Mouse (Mus musculus) CH12.LX (cell line): Measurements from ENCODE around the gene Itih5. TPM values are rescaled to one million over a fixed set of nuclear protein-coding genes. Genes with fewer than 3 reads are reported as not detected.

Source experiments
- DNase-seq: peaks from one replicate; pipeline ENCODE4 v3.0.0-alpha.2; 2013; ENCODE audit errors: extremely low read depth
- H3K27ac ChIP-seq: 2 replicates; pipeline ENCODE4 v1.5.1; 2012; ENCODE audit warnings: low read depth, mild to moderate bottlenecking, control low read depth, moderate library complexity; ENCODE audit not compliant: insufficient read depth
- H3K27me3 ChIP-seq: replicated peaks from 2 replicates; pipeline ENCODE3; 2012; ENCODE audit warnings: inconsistent platforms
- H3K36me3 ChIP-seq, 2 experiments: replicated peaks in 1 of 2; 2 replicates each; pipeline versions ENCODE3 to v1.6.1; 2012; ENCODE audit warnings: inconsistent platforms in 1 of 2, low read length in 1 of 2, mild to moderate bottlenecking in 1 of 2, mixed read lengths in 1 of 2, moderate library complexity in 1 of 2; ENCODE audit not compliant: control insufficient read depth in 1 of 2, insufficient read depth in 1 of 2
- H3K4me1 ChIP-seq, 2 experiments: 2 replicates each; pipeline ENCODE4 v1.6.1; 2012; ENCODE audit warnings: inconsistent platforms in 1 of 2, moderate library complexity in 1 of 2; ENCODE audit not compliant: insufficient read depth in 2 of 2, control insufficient read depth in 1 of 2
- H3K4me2 ChIP-seq: 2 replicates; pipeline ENCODE4 v1.6.1; 2012; ENCODE audit warnings: low read depth, mild to moderate bottlenecking, control low read depth; ENCODE audit not compliant: poor library complexity, insufficient read depth, severe bottlenecking
- H3K4me3 ChIP-seq, 3 experiments: fragments of 150-350 bp in 1 of 3; sonication (generic) in 1 of 3; replicated peaks in 1 of 3; 2 replicates each; pipeline versions ENCODE3 to v1.5.1; 2011 to 2012; ENCODE audit warnings: low read depth in 2 of 3, low read length in 2 of 3, mild to moderate bottlenecking in 2 of 3, moderate library complexity in 2 of 3, control low read depth in 1 of 3, improper control_type of control experiment in 1 of 3, inconsistent platforms in 1 of 3, mixed read lengths in 1 of 3; ENCODE audit not compliant: poor library complexity in 1 of 3
- H3K79me2 ChIP-seq: replicated peaks from 2 replicates; pipeline ENCODE4 v1.6.1; 2012; ENCODE audit warnings: mild to moderate bottlenecking, moderate library complexity; ENCODE audit not compliant: control insufficient read depth, poor library complexity, insufficient read depth, severe bottlenecking; ENCODE audit errors: extremely low read depth
- H3K9ac ChIP-seq: 2 replicates; pipeline ENCODE4 v1.6.1; 2012; ENCODE audit warnings: low read depth, mild to moderate bottlenecking, control low read depth, moderate library complexity; ENCODE audit not compliant: insufficient read depth
- H3K9me3 ChIP-seq: replicated peaks from 2 replicates; pipeline ENCODE3; 2012; ENCODE audit warnings: low read length, inconsistent platforms, mixed read lengths
- CHD2 ChIP-seq: IDR thresholded peaks from 2 replicates; pipeline ENCODE4 v1.6.1; 2011; ENCODE audit warnings: low read length, improper control_type of control experiment
- CTCF ChIP-seq, 2 experiments: IDR thresholded peaks in 1 of 2; conservative IDR thresholded peaks in 1 of 2; 2 replicates each; pipeline ENCODE4 v1.5.1; 2011 to 2012; ENCODE audit warnings: low read depth in 2 of 2, low read length in 2 of 2, improper control_type of control experiment in 1 of 2, inconsistent platforms in 1 of 2, mild to moderate bottlenecking in 1 of 2, moderate library complexity in 1 of 2
- E2F4 ChIP-seq: IDR thresholded peaks from 2 replicates; pipeline ENCODE4 v1.6.1; 2011; ENCODE audit warnings: low read depth, low read length, improper control_type of control experiment; ENCODE audit not compliant: insufficient replicate concordance
- ELF1 ChIP-seq: IDR thresholded peaks from 2 replicates; pipeline ENCODE4 v1.6.1; 2014; ENCODE audit warnings: low read depth, mild to moderate bottlenecking, inconsistent platforms, low read length, improper control_type of control experiment
- EP300 ChIP-seq: IDR thresholded peaks from 2 replicates; pipeline ENCODE4 v1.6.1; 2011; ENCODE audit warnings: low read length, improper control_type of control experiment
- ETS1 ChIP-seq: conservative IDR thresholded peaks from 2 replicates; pipeline ENCODE4 v1.6.1; 2012; ENCODE audit warnings: low read depth, mild to moderate bottlenecking, inconsistent platforms, low read length, improper control_type of control experiment, moderate library complexity
- HCFC1 ChIP-seq: IDR thresholded peaks from 2 replicates; pipeline ENCODE4 v1.6.1; 2012; ENCODE audit warnings: low read depth, mild to moderate bottlenecking, inconsistent platforms, low read length, improper control_type of control experiment
- IRF4 ChIP-seq: IDR thresholded peaks from 2 replicates; pipeline ENCODE4 v1.6.1; 2014; ENCODE audit warnings: low read depth, mild to moderate bottlenecking, inconsistent platforms, low read length, improper control_type of control experiment
- MAX ChIP-seq: IDR thresholded peaks from 2 replicates; pipeline ENCODE4 v1.6.1; 2011; ENCODE audit warnings: low read length, improper control_type of control experiment
- MAZ ChIP-seq: IDR thresholded peaks from 2 replicates; pipeline ENCODE4 v1.6.1; 2012; ENCODE audit warnings: low read depth, mild to moderate bottlenecking, inconsistent platforms, low read length, improper control_type of control experiment, moderate library complexity
- MEF2A ChIP-seq: IDR thresholded peaks from 2 replicates; pipeline ENCODE4 v1.6.1; 2014; ENCODE audit warnings: low read depth, mild to moderate bottlenecking, inconsistent platforms, low read length, improper control_type of control experiment, borderline replicate concordance
- MXI1 ChIP-seq: IDR thresholded peaks from 2 replicates; pipeline ENCODE4 v1.6.1; 2011; ENCODE audit warnings: mild to moderate bottlenecking, low read depth, low read length, improper control_type of control experiment
- NELFE ChIP-seq: IDR thresholded peaks from 2 replicates; pipeline ENCODE4 v1.6.1; 2011; ENCODE audit warnings: low read depth, low read length, improper control_type of control experiment
- POLR2AphosphoS2 ChIP-seq: IDR thresholded peaks from 2 replicates; pipeline ENCODE4 v1.6.1; 2011; ENCODE audit warnings: low read depth, low read length, improper control_type of control experiment
- SMC3 ChIP-seq: IDR thresholded peaks from 2 replicates; pipeline ENCODE4 v1.6.1; 2011; ENCODE audit warnings: low read depth, low read length, improper control_type of control experiment
- TBP ChIP-seq: conservative IDR thresholded peaks from 2 replicates; pipeline ENCODE4 v1.6.1; 2011; ENCODE audit warnings: low read depth, low read length, improper control_type of control experiment
- UBTF ChIP-seq: IDR thresholded peaks from 2 replicates; pipeline ENCODE4 v1.6.1; 2012; ENCODE audit warnings: low read depth, mild to moderate bottlenecking, inconsistent platforms, low read length, improper control_type of control experiment, moderate library complexity
- ZC3H11A ChIP-seq: IDR thresholded peaks from 2 replicates; pipeline ENCODE4 v1.6.1; 2012; ENCODE audit warnings: low read depth, mild to moderate bottlenecking, inconsistent platforms, low read length, improper control_type of control experiment
- ZMIZ1 ChIP-seq: IDR thresholded peaks from 2 replicates; pipeline ENCODE4 v1.6.1; 2012; ENCODE audit warnings: low read depth, mild to moderate bottlenecking, inconsistent platforms, low read length, improper control_type of control experiment
- ZNF384 ChIP-seq: IDR thresholded peaks from 2 replicates; pipeline ENCODE4 v1.6.1; 2012; ENCODE audit warnings: low read depth, low read length, improper control_type of control experiment, inconsistent platforms
- dilution Hi-C: fragments of 300-500 bp; cut with MboI; formaldehyde crosslinking; loops from 2 replicates; pipeline ENCODE4 v1.14.3; 2020; ENCODE audit warnings: low sequenced_read_pairs; ENCODE audit not compliant: extremely low pct_unique_long_range_greater_than_20kb, extremely low pct_ligation_motif_present
- in situ Hi-C: fragments of 300-500 bp; cut with MboI; formaldehyde crosslinking; loops from 3 replicates; pipeline ENCODE4 v1.14.3; 2019; ENCODE audit warnings: low sequenced_read_pairs, low pct_ligation_motif_present, low pct_unique_long_range_greater_than_20kb, mixed read lengths
- polyA plus RNA-seq: library from polyadenylated mRNA; unstranded; fragments of >175 nt; gene quantifications from 2 replicates; pipeline ENCODE4 v1.2.1, GENCODE M21; 2012; ENCODE audit warnings: low read depth; ENCODE audit not compliant: insufficient read length
- total RNA-seq, 2 experiments: library from RNA; depleted of rRNA; stranded (reverse); fragments of 300-350 nt in 1 of 2; fragments of >200 nt in 1 of 2; gene quantifications; 2 replicates each; pipeline ENCODE4 v1.2.3; 2012 to 2014

The Itih5 gene
- total and polyA plus RNA-seq, 3 experiments: 0.08 to 0.30 (median 0.11) TPM

DNA sequence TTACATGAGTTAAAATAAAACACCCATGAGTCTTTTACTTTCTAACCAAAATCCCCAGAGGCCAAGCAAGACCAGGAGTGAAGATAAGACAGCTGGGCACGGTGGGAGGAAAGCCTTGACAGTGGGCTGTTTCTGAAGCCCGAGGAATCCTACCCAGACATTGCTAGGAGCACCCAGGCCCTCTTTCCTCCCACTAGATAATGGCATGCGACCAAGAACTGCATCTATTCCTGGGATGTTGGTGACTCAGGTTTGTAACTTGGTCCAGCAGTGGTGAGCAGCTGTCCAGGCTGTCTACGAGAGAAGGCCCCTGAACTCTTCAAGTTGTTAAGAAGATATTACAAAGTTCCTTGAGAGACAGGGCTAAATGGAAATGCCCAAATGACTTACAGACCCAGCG is 112.5 kb downstream of the Itih5 start:
- in situ Hi-C loops (no loop called here), dilution Hi-C loops (no loop called here)
- no peak overlapping the region for H3K4me3 ChIP-seq
- H3K27me3 ChIP-seq: no peaks in the 10 kb centered on the region
- no peaks in the 10 kb centered on the region for H3K79me2 ChIP-seq
- DNase-seq: no peak
- H3K9ac ChIP-seq: no peak overlapping the region
- H3K4me1 ChIP-seq: peaks cover 5 to 9% of the 10 kb centered on the region in 2 experiments; a peak in 3 of 4 replicates
- H3K4me2 ChIP-seq: no peak overlapping the region
- no peaks in the 10 kb centered on the region for H3K9me3 ChIP-seq
- no peaks in the 10 kb centered on the region for H3K36me3 ChIP-seq
- H3K27ac ChIP-seq: no peak overlapping the region
- TF ChIP-seq CHD2 (no peak), POLR2AphosphoS2 (no peak), SMC3 (no peak), ZMIZ1 (no peak)

DNA sequence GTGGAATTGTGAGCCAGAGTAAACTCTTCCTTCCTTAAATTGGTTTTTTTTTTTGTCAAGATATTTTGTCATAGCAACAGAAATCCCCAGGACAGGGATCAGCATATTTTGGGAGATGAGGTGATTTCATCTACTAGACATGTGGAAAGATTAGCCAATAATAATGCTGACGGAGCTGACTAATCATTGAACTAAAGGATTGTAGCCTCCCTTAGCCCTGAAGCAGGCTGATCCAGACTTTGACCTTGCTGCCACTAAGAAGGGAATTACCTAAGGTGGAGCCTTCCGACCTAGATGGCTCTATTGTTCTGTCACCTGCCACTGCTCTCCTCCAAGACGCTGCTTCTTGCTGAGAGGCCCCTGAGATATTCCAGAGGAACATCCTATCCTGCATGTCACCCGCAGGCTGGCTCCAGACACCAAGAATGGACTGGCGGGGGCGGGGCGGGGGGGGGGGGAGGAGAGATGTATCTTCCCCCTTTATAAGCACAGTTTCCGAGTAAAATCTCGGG is 119.3 kb downstream of the Itih5 start:
- Histone ChIP-seq H3K4me2 (no peak overlapping the region), H3K9ac (no peak overlapping the region), H3K27me3 (no peaks in the 10 kb centered on the region)
- dilution Hi-C loops: no loop called here
- TF ChIP-seq ZC3H11A: no peak
- no peak for TF ChIP-seq MAZ
- TF ChIP-seq HCFC1: no peak
- no peak for TF ChIP-seq E2F4
- TF ChIP-seq ELF1: no peak
- no peak for TF ChIP-seq ZNF384
- no peak for TF ChIP-seq CTCF (conservative IDR thresholded peaks at IDR 0.05 in 1 of 2, IDR thresholded peaks at IDR 0.05 in 1 of 2; ENCODE audit: low read depth in 2 of 2, low read length in 2 of 2)
- no peak for TF ChIP-seq NELFE
- no peak for TF ChIP-seq UBTF
- TF ChIP-seq ETS1: no peak
- no peak for TF ChIP-seq MAX
- no peak for TF ChIP-seq IRF4
- no peak for TF ChIP-seq MEF2A
- TF ChIP-seq TBP: no peak
- TF ChIP-seq MXI1: no peak
- TF ChIP-seq EP300: no peak
- TF ChIP-seq, all 38 proteins: peak for 0
- no peak for DNase-seq
- Histone ChIP-seq H3K27ac (no peak overlapping the region), H3K79me2 (no peaks in the 10 kb centered on the region), H3K4me1 (peaks cover 0 to 8% of the 10 kb centered on the region in 2 experiments; a peak in 3 of 4 replicates), H3K9me3 (no peaks in the 10 kb centered on the region), H3K36me3 (no peaks in the 10 kb centered on the region), H3K4me3 (no peak overlapping the region)
- in situ Hi-C loops: no loop called here
